Mouse (Mus musculus): ENCODE measurements around the gene Tnfsf10. TPM values are rescaled to one million over a fixed set of nuclear protein-coding genes. Genes with fewer than 3 reads are reported as not detected.

Gene Tnfsf10
- polyA plus RNA-seq, 1 experiment from 2014 or later: 0.77 TPM

Other genes starting within 250 kb of the Tnfsf10 start
- 42.3 and 52.5 TPM in 2 replicates for gene Ect2, start 163.2 kb upstream of the Tnfsf10 start, polyA plus RNA-seq (2015; fragmentation: Nextera tagmentation; extraction: Ambion mirVana)
- gene Nceh1, start 134.1 kb upstream of the Tnfsf10 start, polyA plus RNA-seq (2015; fragmentation: Nextera tagmentation; extraction: Ambion mirVana): 8.6 and 9.3 TPM in 2 replicates
- not detected in 2 replicates for gene Ghsr, start 54.3 kb downstream of the Tnfsf10 start, polyA plus RNA-seq (2015; fragmentation: Nextera tagmentation; extraction: Ambion mirVana)

Measured in intestine, embryonic 15.5 days (tissue).